Mouse (Mus musculus) embryo, embryonic 11 days (tissue): ENCODE results near the gene Gm16181.
A peak's percentile ranks its signal among the peaks of the same experiment; 100 is the strongest.

Experiments
- DNase-seq: peaks from one replicate; pipeline ENCODE4 v3.0.0-alpha.2; 2015

Gm16181 gene

DNA sequence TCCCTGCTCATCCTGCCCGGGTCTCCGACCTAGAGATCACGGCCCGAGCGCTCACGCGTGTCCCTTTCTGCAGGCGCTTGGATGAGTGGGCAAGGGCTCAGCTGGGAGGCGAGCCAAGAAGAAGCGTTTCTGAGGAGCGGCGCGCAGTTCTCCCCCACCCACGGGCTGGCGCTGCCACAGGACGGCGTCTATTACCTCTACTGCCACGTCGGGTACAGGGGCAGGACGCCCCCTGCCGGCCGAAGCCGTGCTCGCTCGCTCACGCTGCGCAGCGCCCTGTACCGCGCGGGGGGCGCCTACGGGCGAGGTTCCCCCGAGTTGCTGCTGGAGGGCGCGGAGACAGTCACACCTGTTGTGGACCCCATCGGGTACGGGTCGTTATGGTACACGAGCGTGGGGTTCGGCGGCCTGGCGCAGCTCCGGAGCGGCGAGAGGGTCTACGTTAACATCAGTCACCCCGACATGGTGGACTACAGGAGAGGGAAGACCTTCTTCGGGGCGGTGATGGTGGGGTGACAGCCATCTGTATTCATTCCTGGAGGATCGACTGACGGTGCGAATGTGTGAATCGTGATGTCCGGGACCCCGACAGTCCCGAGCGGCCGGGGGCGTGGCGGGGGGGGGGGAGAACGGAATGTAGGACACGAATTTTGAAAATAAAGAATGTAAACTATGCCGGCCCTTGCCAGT is 24.9 kb upstream of the Gm16181 start:
- DNase-seq, result peak; percentile 86

- DNase-seq, result no peak
These were observed 24.4 kb upstream of the Gm16181 start for GRCm38 (mm10) chr17:35196321-35196641.

- DNase-seq, result no peak
These were observed 23.5 kb upstream of the Gm16181 start for GRCm38 (mm10) chr17:35197126-35197525.

GRCm38 (mm10) chr17:35198029-35198428 is 22.6 kb upstream of the Gm16181 start:
- no peak for DNase-seq

DNA sequence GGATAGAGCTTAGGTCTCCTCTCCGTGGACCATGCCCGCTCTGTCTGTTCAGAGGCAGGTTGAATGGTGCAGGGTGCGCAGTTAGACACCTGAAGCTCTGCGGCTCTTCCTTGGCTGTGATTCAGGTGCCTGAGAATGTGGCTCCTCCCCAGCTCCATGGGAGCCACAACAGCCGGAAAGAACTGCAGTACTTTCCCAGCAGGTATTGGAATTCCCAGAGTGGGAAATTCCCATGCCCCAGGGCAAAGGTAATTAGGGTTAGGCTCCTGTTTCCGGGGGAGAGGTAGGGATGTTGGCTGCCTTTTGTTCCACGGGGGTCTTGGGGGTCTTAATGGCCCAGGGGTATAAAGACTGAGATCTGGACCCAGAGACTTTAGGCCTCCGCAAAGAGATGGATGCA is 21.7 kb upstream of the Gm16181 start:
- DNase-seq, result no peak

DNA sequence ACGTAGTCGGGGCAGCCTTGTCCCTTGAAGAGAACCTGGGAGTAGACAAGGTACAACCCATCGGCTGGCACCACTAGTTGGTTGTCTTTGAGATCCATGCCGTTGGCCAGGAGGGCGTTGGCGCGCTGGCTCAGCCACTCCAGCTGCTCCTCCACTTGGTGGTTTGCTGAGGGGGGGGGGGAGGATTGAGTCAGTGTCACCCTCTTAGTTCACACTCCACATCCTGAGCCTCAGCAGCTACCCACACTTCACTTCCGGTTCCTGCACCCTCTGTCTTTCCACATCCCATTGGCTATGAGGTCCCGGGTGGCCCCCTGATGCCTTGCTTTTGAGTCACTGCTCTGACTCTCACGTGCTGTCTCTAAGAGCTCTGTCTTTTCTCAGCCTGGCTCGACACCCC is 20.2 kb upstream of the Gm16181 start:
- DNase-seq, result no peak

GRCm38 (mm10) chr17:35201128-35201527 is 19.5 kb upstream of the Gm16181 start:
- DNase-seq, result no peak

GRCm38 (mm10) chr17:35201787-35202186 is 18.8 kb upstream of the Gm16181 start, which contains the start of gene Tnf:
TSS of gene Tnf (minus strand) at chr17:35202007.
- no peak for DNase-seq

GRCm38 (mm10) chr17:35202442-35202841 is 18.2 kb upstream of the Gm16181 start:
- no peak for DNase-seq

DNA sequence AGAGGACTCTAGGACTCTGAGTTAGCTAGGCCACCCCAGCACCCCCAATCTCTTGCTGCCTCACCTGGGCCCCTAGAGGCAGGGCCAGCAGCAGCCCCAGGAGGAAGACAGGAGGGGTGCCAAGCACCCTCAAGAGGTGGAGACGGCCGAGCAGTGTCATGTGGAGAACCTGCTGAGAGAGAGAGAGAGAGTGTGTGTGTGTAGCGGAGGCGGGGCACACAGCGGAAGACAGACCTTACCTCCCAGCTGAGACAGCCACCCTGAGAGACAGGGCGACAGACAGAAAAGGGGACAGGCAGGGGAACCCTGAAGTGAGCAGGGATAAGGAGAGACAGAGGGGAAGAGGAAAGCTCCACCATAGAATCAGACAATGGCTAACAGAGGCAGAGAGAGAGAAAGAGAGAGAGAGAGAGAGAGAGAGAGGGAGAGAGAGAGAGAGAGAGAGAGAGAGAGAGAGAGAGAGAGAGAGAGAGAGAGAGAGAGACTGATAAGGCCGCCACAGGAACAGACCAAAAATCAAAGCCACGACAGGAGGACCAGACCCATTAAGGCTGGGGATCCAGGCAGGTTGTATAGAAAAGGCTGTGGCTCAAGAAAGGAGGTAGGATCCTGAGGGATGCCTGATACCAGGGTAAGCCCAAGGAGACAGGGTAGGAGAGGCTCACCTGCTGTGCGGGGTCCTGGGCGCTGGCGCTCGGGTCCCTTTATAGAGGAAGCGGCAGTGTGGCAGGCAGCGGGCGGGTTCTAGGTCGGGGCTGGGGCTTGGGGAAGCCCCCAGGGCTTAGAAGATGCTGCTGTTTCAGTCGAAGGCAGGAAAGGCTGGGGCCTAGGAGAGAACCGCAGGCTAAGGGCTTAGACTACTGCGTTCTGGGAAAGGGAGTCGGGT is 15.9 kb upstream of the Gm16181 start, which contains the start of gene Lta:
Lta (minus strand) TSS at position 858 of the 886 bp plus-strand sequence.
- DNase-seq, result no peak

- no peak for DNase-seq
These were observed 15.3 kb upstream of the Gm16181 start for GRCm38 (mm10) chr17:35205380-35205769.

GRCm38 (mm10) chr17:35209785-35210535 is 10.7 kb upstream of the Gm16181 start:
- DNase-seq, result no peak

- no peak for DNase-seq
These were observed 10.0 kb upstream of the Gm16181 start for GRCm38 (mm10) chr17:35210593-35210992.

DNA sequence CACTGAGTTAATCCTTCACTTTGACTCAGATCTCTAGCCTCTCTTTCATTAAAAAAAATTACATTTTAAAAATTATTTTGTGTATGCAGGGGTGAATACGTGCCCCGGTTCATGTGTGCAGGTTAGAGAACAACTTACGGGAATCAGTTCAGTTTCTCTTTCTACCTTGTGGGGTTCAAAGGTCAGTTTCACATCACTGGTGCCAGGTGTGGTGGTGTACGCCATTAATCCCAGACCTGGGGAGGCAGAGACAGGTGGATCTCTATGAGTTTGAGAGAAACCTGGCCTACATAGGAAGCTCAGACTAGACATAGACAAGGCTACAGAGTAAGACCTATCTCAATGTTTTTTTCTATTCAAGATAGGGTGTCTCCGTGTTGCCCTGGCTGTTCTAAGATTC is 7.6 kb upstream of the Gm16181 start:
- DNase-seq, result no peak

DNA sequence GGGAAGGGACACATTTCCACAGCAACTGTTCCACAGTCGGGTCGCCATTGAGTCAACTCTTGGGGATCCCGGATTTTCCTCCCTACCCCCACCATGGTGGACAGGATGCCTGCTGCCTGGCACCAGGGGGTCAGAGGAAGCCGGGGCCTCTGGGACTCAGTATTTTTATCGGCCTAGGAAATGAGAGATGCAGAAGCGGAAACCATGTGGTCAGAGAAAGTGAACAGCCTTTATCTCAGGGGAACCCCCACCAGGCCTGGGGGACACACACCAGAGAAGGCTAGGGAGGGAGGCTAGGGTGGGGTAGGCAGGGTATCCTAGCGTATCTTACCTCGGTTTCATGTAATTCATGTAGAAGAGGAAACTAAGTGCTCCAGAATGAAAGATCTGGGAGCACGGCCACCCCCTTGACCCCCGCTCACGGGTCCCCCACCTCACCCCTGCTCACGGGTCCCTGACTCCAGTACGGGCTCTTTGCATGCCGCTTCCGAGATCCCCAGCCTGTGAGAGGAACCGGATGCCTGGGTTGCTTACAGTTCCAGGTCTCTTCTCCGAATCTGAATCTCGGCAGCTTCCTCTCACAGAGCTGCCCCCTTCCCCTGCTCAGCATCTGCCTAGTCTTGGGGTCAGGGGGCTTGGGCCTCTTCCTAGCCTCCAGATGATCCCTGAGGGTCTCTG is 2.0 kb upstream of the Gm16181 start:
- no peak for DNase-seq

- DNase-seq, result no peak
These were observed 1.0 kb upstream of the Gm16181 start for GRCm38 (mm10) chr17:35219601-35220041.

- DNase-seq, result no peak
These were observed 1.7 kb downstream of the Gm16181 start for GRCm38 (mm10) chr17:35222299-35222698.

- no peak for DNase-seq
These were observed 4.0 kb downstream of the Gm16181 start for GRCm38 (mm10) chr17:35224641-35225040.

DNA sequence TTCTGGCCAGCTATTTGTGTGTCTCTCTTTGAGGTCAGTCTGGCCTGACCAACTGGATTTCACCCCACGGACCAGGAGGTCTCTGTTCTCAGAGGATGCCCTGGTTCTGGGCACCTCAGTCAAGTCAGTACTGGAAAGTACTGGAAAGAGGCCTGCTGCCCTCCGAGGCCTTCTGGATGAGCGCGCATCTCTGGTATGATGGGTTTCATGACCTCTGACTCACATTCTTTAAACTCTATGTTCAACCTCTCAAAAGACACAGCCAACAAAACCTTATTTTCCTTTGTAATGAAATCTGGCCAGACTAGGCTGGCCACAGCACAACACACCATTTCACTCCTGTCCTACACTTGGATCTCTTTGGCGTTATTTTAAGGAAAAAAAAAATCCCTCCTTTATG is 4.8 kb downstream of the Gm16181 start:
- no peak for DNase-seq

DNA sequence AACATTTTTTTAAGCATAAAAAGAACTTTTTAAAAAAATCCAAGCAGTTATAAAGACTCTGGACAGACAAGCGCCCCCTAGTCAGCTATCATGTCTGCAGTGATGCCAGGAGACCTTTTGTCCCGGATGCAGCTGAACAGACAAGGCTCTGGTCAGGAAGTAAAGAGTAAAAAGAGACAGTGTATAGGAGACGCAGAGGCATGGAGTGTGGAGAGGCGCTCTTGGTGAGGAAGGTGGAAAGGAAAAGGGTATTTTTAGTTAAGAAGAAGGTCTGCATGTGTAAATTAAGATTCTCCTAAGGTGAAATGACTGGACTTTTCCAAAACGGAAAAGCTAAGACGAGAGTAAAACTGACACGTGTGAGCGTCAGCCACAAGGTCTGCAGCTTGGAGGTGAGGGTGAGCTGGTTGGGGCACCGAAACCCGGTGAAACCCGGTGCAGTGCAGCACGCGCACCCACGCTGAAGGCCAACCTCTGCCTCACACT is 6.0 kb downstream of the Gm16181 start:
- DNase-seq, result no peak

DNA sequence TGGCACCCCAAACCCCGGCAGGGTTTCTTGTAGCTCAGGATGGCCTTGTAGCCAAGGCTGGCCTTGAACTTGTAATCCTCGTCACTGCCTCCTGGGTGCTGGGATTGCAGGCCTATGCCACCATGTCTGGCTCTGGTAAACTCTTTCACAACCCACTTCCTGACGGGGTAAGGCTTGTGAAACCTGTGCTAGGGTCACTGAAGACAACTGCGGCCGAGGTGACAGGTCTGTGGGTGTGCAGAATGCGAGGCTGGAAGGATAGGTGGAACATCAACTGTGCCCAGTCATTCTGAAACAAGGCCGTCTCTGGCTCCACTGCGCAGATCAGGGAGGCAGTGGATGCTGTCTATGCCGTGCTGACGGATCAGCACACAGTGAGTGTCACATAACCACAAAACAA is 10.4 kb downstream of the Gm16181 start:
- no peak for DNase-seq

DNA sequence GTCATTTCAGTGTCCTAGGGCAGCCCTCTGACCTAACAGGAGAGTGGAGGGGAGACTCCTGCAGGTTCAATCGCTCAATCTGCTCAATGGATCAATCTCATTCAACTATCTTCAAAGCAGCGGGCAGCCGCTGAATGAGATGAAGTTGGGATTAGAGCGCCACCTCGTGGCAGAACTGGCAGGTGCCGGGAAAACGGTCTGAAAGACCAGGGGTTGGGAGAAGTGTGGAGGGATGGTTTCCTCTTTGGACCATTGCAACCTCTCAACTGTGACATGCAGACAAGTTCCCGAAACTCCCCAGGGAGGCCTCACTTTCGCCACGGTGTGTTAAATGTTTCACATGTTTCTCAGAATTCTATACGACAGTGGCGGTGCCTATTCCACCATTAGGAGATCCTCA is 11.4 kb downstream of the Gm16181 start:
- DNase-seq, result peak; percentile 90

- no peak for DNase-seq
These were observed 12.0 kb downstream of the Gm16181 start for GRCm38 (mm10) chr17:35232659-35233058.
